Mouse (Mus musculus): ENCODE measurements at regions not wholly inside any gene's neighbourhood (a gene's known extent, or its start where the extent isn't known, plus 50 kb on each side); places are given as distances from the start of the nearest gene placed in this dataset.

GRCm38 (mm10) chr10:30953825-30954224 lies 111.2 kb upstream of the Hey2 start:
- intact Hi-C loops (cut with DNase I): no loop called here
- DNase-seq: peak in 1 of 2 experiments; percentile 2

GRCm38 (mm10) chr10:30952410-30952809 lies 109.8 kb upstream of the Hey2 start:
- intact Hi-C loops (cut with DNase I): no loop called here
- no peak for DNase-seq

GRCm38 (mm10) chr10:30946601-30947000 lies 104.0 kb upstream of the Hey2 start:
- intact Hi-C loops (cut with DNase I): no loop called here
- no peak for DNase-seq

- intact Hi-C loops (cut with DNase I): no loop called here
- no peak for DNase-seq
These were observed 75.9 kb upstream of the Hey2 start for GRCm38 (mm10) chr10:30918322-30918988.

- intact Hi-C loops (cut with DNase I): no loop called here
- no peak for DNase-seq
These were observed 51.2 kb upstream of the Hey2 start for GRCm38 (mm10) chr10:30893771-30894170.

Measured in heart, postnatal 10 days (tissue).